Mouse (Mus musculus) MEL (cell line): ENCODE data around the gene Pip4k2b.

ENCODE experiments used
- CTCF ChIP-seq, 3 experiments: IDR thresholded peaks in 2 of 3; conservative IDR thresholded peaks in 1 of 3; 2 replicates each; pipeline ENCODE4 v1.5.1; 2011 to 2012; ENCODE audit warnings: low read length in 3 of 3, low read depth in 2 of 3, mild to moderate bottlenecking in 2 of 3, improper control_type of control experiment in 1 of 3, inconsistent platforms in 1 of 3, mixed read lengths in 1 of 3, moderate library complexity in 1 of 3; ENCODE audit not compliant: control insufficient read depth in 1 of 3, insufficient read depth in 1 of 3, poor library complexity in 1 of 3, severe bottlenecking in 1 of 3
- EP300 ChIP-seq, 2 experiments: IDR thresholded peaks; 2 replicates each; pipeline ENCODE4 v1.6.1; 2011; ENCODE audit warnings: improper control_type of control experiment in 2 of 2, low read length in 2 of 2, low read depth in 1 of 2, mild to moderate bottlenecking in 1 of 2
- MEF2A ChIP-seq: IDR thresholded peaks from 2 replicates; pipeline ENCODE4 v1.6.1; 2014; ENCODE audit warnings: low read depth, mild to moderate bottlenecking, inconsistent platforms, low read length, improper control_type of control experiment; ENCODE audit not compliant: poor library complexity, insufficient replicate concordance, severe bottlenecking; ENCODE audit errors: extremely low read depth
- NELFE ChIP-seq: IDR thresholded peaks from 2 replicates; pipeline ENCODE4 v1.6.1; 2011; ENCODE audit warnings: low read depth, low read length, improper control_type of control experiment
- TAL1 ChIP-seq: IDR thresholded peaks from 2 replicates; pipeline ENCODE4 v1.6.1; 2012; ENCODE audit warnings: mild to moderate bottlenecking, inconsistent platforms, low read length, moderate library complexity, mixed read lengths
- USF1 ChIP-seq: IDR thresholded peaks from 2 replicates; pipeline ENCODE4 v1.6.1; 2014; ENCODE audit warnings: low read depth, mild to moderate bottlenecking, inconsistent platforms, low read length, improper control_type of control experiment, moderate library complexity

GRCm38 (mm10) chr11:97739155-97739554 is 5.3 kb downstream of the Pip4k2b start:
- no peak for TF ChIP-seq MEF2A
- peak; percentile 44 to 68 (median 55) for TF ChIP-seq CTCF (IDR thresholded peaks at IDR 0.05 in 2 of 3, conservative IDR thresholded peaks at IDR 0.05 in 1 of 3; ENCODE audit: control insufficient read depth in 1 of 3, insufficient read depth in 1 of 3, low read depth in 2 of 3, low read length in 3 of 3, poor library complexity in 1 of 3, severe bottlenecking in 1 of 3)
- TF ChIP-seq NELFE: no peak
- TF ChIP-seq TAL1: no peak
- no peak for TF ChIP-seq EP300 (IDR thresholded peaks at IDR 0.05; ENCODE audit: low read depth in 1 of 2, low read length in 2 of 2)
- no peak for TF ChIP-seq USF1
